Mouse (Mus musculus) spleen, adult 2 months (tissue): Measurements from ENCODE around the gene D930048N14Rik.

ENCODE experiments used
- CTCF ChIP-seq: fragments of 200-500 bp; IDR thresholded peaks from 2 replicates; pipeline ENCODE4 v1.5.1; 2011; ENCODE audit warnings: mild to moderate bottlenecking, inconsistent platforms; ENCODE audit not compliant: insufficient read depth, insufficient read length, insufficient replicate concordance; ENCODE audit errors: extremely low read depth
- POLR2A ChIP-seq: fragments of 200-500 bp; IDR thresholded peaks from 2 replicates; pipeline ENCODE4 v1.6.1; 2011; ENCODE audit warnings: low read depth, low read length, inconsistent platforms

DNA sequence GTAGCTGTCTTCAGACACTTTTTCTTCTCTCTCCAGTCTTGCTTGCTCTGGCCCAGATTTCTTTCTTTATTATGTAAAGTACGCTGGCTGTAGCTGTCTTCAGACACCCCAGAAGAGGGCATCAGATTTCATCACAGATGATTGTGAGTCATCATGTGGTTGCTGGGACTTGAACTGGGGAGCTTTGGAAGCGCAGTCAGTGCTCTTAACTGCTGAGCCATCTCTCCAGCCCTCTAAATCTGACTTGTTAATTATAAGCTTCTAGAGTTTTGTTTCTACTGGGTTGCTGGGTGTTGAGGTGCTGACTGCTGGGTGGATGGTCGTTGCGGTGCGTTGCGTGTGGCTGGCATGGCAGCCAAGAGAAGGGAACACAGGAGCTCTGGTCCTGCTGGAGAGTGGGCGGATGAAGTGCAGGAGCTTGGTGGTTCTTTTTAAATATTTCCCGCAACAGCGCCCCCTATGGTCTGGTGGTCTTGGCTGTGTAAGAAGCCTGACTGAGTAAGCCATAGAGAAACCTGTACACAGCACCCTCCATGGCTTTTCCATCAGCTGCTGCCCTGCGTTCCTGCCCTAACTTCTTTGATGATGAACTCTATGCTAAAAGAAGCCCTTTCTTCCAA is 52.7 kb downstream of the D930048N14Rik start:
- no peak for TF ChIP-seq CTCF
- TF ChIP-seq POLR2A, result no peak
